Mouse (Mus musculus): Measurements from ENCODE around the gene Galm. TPM values are rescaled to one million over a fixed set of nuclear protein-coding genes. Genes with fewer than 3 reads are reported as not detected.
"Not testable (repeated sequence)": the region's sequence is repeated elsewhere in the genome, so short reads cannot be mapped to it uniquely, and the experiment has no call there.

The Galm gene
- polyA plus RNA-seq, 1 experiment from 2014 or later: 2.0 TPM

DNA sequence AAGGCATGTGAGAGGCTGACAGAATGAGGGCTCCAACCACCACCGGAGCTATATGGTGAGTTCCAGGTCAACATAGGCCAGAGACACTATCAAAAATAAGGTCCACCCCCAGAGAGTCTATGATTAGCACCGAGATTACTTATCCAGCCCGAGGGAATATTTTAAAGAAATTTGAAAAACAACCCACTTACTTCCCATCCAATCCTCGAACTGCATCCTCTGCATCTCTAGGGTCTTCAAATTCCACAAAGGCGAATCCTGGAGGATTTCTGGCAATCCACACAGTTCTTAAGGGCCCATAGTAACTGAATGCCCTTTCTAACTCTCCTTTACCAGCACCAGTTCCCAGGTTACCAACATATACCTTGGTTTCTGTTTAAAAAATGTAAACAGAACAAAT lies 78.4 kb downstream of the Galm start:
- ATAC-seq: no peak
- H3K27ac ChIP-seq (ENCODE audit: low read length): peak overlapping the region; percentile 100
- H3K36me3 ChIP-seq (ENCODE audit: control insufficient read depth, insufficient read depth, low read length): peaks cover 21% of the 10 kb centered on the region
- peak overlapping the region; percentile 75 for H3K4me3 ChIP-seq (ENCODE audit: low read depth, low read length)
- H3K4me2 ChIP-seq (ENCODE audit: low read length): peak overlapping the region; percentile 89
- no peaks in the 10 kb centered on the region for H3K9me3 ChIP-seq (replicated peaks; ENCODE audit: control insufficient read depth, low read length, poor library complexity, severe bottlenecking)
- WGBS: 28% methylated on average over 5 of the region's 5 CpGs
- no peaks in the 10 kb centered on the region for H3K27me3 ChIP-seq (ENCODE audit: control insufficient read depth, insufficient read depth, low read depth, low read length)
- peaks cover 13% of the 10 kb centered on the region for H3K4me1 ChIP-seq (ENCODE audit: control insufficient read depth, insufficient read depth, low read length)
- H3K9ac ChIP-seq (ENCODE audit: low read depth, low read length): peak overlapping the region; percentile 97

DNA sequence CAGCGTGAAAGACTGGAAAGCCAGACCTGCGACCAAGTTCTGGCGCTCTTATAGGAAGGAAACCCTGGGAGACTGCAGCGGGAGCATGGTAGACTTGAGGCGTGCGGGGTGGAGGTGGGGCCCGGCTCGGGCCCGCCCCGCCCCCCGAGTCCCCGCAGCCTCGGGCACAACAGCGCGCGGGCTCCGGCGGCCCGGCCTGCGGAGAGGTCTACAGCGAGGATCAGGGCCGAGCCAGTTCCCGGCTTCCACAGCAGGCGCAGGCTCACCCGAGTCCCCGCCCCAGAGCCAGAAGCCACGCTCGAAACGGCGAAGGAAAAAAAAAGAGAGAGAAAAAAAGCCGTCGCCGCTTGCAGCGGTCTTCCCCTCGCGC lies 79.0 kb downstream of the Galm start:
- Histone ChIP-seq H3K9me3 (replicated peaks; ENCODE audit: control insufficient read depth, low read length, poor library complexity, severe bottlenecking) (no peaks in the 10 kb centered on the region), H3K9ac (ENCODE audit: low read depth, low read length) (peak overlapping the region; percentile 97), H3K36me3 (ENCODE audit: control insufficient read depth, insufficient read depth, low read length) (peaks cover 21% of the 10 kb centered on the region), H3K4me3 (ENCODE audit: low read depth, low read length) (peak overlapping the region; percentile 75), H3K4me2 (ENCODE audit: low read length) (peak overlapping the region; percentile 89), H3K27me3 (ENCODE audit: control insufficient read depth, insufficient read depth, low read depth, low read length) (no peaks in the 10 kb centered on the region), H3K4me1 (ENCODE audit: control insufficient read depth, insufficient read depth, low read length) (peaks cover 13% of the 10 kb centered on the region), H3K27ac (ENCODE audit: low read length) (peak overlapping the region; percentile 100)
- ATAC-seq: peak; percentile 65
- 0% methylated on average over 36 of the region's 36 CpGs for WGBS

DNA sequence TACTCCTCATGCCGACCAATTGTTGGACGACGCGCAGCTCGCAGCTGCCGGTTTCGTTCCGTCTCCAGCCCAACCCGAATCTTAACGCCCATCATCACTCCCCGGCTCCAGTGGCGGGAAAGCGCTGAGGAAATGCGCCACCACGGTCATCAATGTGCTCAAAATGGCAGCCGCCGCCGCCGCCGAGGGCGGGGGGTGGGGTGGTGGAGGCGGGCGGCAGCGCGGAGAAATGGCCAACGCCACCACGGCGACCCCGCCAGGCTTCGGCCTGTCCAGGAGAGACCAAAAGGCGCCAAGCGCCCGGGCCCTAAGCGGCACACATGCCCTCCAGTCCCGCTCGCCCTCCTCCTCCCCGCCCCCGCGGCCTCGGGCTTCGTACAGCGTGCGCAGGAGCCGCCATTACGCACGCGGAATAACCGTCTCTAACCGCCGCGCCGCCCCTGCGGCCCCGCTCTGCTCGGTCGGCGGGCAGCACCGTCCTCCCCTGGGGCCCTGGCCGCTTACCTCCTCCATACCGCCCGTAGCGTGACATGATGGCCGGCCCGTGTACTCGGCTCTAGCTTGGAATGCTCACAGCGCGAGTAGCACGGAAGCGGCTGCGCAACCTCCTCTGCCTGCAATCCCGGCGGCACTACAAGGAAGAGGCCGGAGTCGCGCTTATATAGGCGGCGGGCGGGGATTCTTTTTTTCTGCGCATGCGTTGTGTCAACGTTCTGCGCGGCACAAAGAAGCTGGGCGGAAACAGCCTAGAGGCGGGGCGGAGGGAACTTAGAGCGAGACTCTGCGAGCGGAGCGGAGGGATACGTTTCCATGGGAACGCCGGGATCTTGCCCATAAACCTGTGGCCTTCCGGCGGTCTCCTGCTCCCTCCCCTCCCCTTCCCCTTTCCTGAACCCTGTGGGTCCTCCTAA lies 79.7 kb downstream of the Galm start, which contains the start of the genes Srsf7 and Ttc39d:
Srsf7 (minus strand) TSS at position 637 of the 911 bp plus-strand sequence.
Ttc39d (plus strand) TSS at position 790 of the 911 bp plus-strand sequence.
- H3K4me1 ChIP-seq (ENCODE audit: control insufficient read depth, insufficient read depth, low read length): peaks cover 13% of the 10 kb centered on the region
- peak within 1 kb of the TSS; percentile 97 for H3K9ac ChIP-seq (ENCODE audit: low read depth, low read length)
- peaks cover 19% of the 10 kb centered on the region for H3K36me3 ChIP-seq (ENCODE audit: control insufficient read depth, insufficient read depth, low read length)
- H3K4me3 ChIP-seq (ENCODE audit: low read depth, low read length): peak within 1 kb of the TSS; percentile 75
- H3K4me2 ChIP-seq (ENCODE audit: low read length): peak within 1 kb of the TSS; percentile 89
- peak within 1 kb of the TSS; percentile 100 for H3K27ac ChIP-seq (ENCODE audit: low read length)
- no peaks in the 10 kb centered on the region for H3K27me3 ChIP-seq (ENCODE audit: control insufficient read depth, insufficient read depth, low read depth, low read length)
- WGBS: under 1% methylated on average over 76 of the region's 95 CpGs
- peak; percentile 92 for ATAC-seq
- no peaks in the 10 kb centered on the region for H3K9me3 ChIP-seq (replicated peaks; ENCODE audit: control insufficient read depth, low read length, poor library complexity, severe bottlenecking)

DNA sequence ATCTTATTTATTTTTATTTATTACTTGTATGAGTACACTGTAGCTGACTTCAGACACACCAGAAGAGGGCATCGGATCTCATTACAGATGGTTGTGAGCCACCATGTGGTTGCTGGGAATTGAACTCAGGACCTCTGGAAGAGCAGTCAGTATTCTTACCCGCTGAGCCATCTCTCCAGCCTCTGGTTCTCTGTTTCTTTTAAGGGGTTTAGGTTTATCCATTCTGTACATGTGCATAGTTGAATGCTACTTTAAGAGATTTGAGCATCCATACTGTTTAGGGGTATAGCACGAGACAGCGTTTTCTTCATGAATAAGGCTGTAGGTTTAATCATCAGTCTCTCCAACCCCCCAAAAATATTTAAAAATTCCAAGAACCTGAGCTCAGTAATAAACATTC lies 86.7 kb downstream of the Galm start:
- not testable (repeated sequence) for ATAC-seq; H3K4me2 ChIP-seq (ENCODE audit: low read length); H3K27me3 ChIP-seq (ENCODE audit: control insufficient read depth, insufficient read depth, low read depth, low read length); H3K36me3 ChIP-seq (ENCODE audit: control insufficient read depth, insufficient read depth, low read length); H3K9me3 ChIP-seq (replicated peaks; ENCODE audit: control insufficient read depth, low read length, poor library complexity, severe bottlenecking); H3K9ac ChIP-seq (ENCODE audit: low read depth, low read length); H3K4me1 ChIP-seq (ENCODE audit: control insufficient read depth, insufficient read depth, low read length); H3K4me3 ChIP-seq (ENCODE audit: low read depth, low read length); H3K27ac ChIP-seq (ENCODE audit: low read length)
- WGBS: 92% methylated on average over 4 of the region's 4 CpGs

DNA sequence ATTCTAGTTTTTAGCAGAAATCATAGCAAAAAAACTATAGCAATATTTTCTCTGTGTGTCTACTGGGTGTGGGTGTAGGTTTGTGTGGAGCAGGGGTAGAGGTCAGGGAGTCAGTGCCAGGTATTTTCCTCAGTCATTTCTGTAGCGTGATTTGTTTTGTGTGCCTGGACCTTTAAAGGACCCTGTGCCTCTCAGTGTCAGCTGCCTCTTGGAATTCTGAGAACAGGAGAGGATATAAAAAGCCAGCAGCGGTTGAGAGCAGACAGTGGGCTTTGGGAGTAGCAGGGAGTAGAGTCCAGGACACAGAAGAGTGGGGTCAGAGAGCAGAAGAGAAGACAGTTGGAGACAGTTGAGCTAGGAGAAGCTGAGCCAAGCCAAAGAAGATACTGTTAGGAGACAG lies 92.9 kb downstream of the Galm start:
- Histone ChIP-seq H3K4me3 (ENCODE audit: low read depth, low read length) (no peak overlapping the region), H3K27ac (ENCODE audit: low read length) (no peak overlapping the region), H3K9me3 (replicated peaks; ENCODE audit: control insufficient read depth, low read length, poor library complexity, severe bottlenecking) (no peaks in the 10 kb centered on the region), H3K9ac (ENCODE audit: low read depth, low read length) (no peak overlapping the region), H3K36me3 (ENCODE audit: control insufficient read depth, insufficient read depth, low read length) (no peaks in the 10 kb centered on the region), H3K4me1 (ENCODE audit: control insufficient read depth, insufficient read depth, low read length) (peaks cover 5% of the 10 kb centered on the region; the same call in 1 of the 2 replicates), H3K27me3 (ENCODE audit: control insufficient read depth, insufficient read depth, low read depth, low read length) (no peaks in the 10 kb centered on the region), H3K4me2 (ENCODE audit: low read length) (no peak overlapping the region)
- 87% methylated on average over 2 of the region's 2 CpGs for WGBS
- no peak for ATAC-seq

DNA sequence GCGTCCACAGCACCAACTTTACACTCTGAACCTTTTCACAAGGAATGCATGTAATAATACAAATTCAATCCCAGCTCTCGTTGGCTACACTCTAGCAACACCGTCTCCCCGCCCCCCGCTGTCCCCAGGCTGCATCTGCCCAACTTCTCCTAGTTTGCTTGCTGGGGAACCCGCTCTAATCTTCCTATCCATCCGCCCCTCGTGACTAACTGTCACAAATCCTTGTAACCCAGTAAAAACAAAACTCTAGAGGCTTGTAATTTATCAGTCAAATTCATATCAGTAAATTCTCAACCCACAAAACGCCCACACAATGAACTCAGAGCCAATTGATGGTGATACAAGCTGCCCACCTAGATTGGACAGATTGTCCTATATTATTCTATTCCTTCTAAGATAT lies 93.9 kb downstream of the Galm start:
- H3K27me3 ChIP-seq (ENCODE audit: control insufficient read depth, insufficient read depth, low read depth, low read length): no peaks in the 10 kb centered on the region
- no peak overlapping the region for H3K27ac ChIP-seq (ENCODE audit: low read length)
- H3K4me3 ChIP-seq (ENCODE audit: low read depth, low read length): no peak overlapping the region
- ATAC-seq: no peak
- H3K4me1 ChIP-seq (ENCODE audit: control insufficient read depth, insufficient read depth, low read length): peaks cover 5% of the 10 kb centered on the region; the same call in 1 of the 2 replicates
- H3K9ac ChIP-seq (ENCODE audit: low read depth, low read length): no peak overlapping the region
- no peak overlapping the region for H3K4me2 ChIP-seq (ENCODE audit: low read length)
- H3K36me3 ChIP-seq (ENCODE audit: control insufficient read depth, insufficient read depth, low read length): no peaks in the 10 kb centered on the region
- no peaks in the 10 kb centered on the region for H3K9me3 ChIP-seq (replicated peaks; ENCODE audit: control insufficient read depth, low read length, poor library complexity, severe bottlenecking)
- WGBS: 73% methylated on average over 9 of the region's 9 CpGs

DNA sequence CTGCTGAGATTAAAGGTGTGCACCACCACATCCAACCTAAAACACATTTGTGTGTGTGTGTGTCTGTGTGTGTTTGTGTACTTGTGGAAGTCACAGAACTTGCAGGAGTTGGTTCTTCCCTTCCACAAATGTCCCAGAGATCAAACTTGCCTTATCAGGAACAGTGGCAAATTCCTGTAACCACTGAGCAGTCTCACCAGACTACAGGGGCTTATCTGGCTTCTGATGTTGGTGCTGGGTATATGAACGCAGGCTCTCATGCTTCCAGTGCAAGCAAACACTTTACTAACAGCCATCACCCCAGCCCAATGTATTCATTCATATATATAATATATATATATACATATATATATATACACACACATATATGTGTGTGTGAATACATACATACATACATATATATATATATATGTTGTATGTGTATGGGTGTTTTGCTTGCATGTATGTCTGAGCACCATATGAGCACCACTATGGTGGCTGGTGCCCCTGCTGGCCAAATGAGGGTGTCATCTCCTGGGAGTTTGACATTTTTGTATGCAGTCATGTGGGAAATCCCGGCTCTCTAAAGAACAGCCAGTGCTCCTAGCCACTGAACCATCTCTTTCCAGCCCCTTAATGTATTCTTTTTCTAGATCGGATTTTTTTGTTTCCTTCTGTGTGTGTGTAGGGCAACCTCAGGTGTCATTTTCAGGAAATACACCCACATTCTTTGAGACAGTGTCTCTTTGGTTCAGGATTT lies 94.8 kb downstream of the Galm start:
- Histone ChIP-seq H3K9me3 (replicated peaks; ENCODE audit: control insufficient read depth, low read length, poor library complexity, severe bottlenecking) (no peaks in the 10 kb centered on the region), H3K27ac (ENCODE audit: low read length) (no peak overlapping the region), H3K27me3 (ENCODE audit: control insufficient read depth, insufficient read depth, low read depth, low read length) (no peaks in the 10 kb centered on the region), H3K4me1 (ENCODE audit: control insufficient read depth, insufficient read depth, low read length) (peaks cover 5% of the 10 kb centered on the region; the same call in 1 of the 2 replicates), H3K9ac (ENCODE audit: low read depth, low read length) (no peak overlapping the region), H3K4me2 (ENCODE audit: low read length) (no peak overlapping the region), H3K4me3 (ENCODE audit: low read depth, low read length) (no peak overlapping the region), H3K36me3 (ENCODE audit: control insufficient read depth, insufficient read depth, low read length) (no peaks in the 10 kb centered on the region)
- no peak for ATAC-seq
- WGBS: 58% methylated on average over 3 of the region's 3 CpGs

DNA sequence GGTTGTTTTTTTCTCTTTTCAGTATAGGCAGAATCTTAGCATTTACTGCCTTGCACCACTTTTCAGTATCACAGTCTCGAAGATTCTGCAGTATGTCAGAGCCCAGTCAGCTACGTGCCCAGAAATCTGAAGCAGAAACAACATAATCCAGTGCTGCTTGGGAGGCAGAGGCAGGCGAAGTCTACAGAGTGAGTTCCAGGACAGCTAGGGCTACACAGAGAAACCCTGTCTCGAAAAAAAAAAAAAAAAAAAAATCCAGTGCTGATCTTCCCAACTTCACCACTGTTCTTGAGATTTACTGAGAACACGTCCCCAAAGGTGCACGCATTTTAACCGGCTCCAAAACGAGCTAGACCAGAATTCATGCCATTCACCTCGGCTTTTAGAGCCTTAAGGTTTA lies 96.6 kb downstream of the Galm start:
- Histone ChIP-seq H3K4me2 (ENCODE audit: low read length) (peak overlapping the region; percentile 76), H3K27ac (ENCODE audit: low read length) (peak overlapping the region; percentile 78), H3K27me3 (ENCODE audit: control insufficient read depth, insufficient read depth, low read depth, low read length) (no peaks in the 10 kb centered on the region), H3K9ac (ENCODE audit: low read depth, low read length) (peak overlapping the region; percentile 63), H3K9me3 (replicated peaks; ENCODE audit: control insufficient read depth, low read length, poor library complexity, severe bottlenecking) (no peaks in the 10 kb centered on the region), H3K4me3 (ENCODE audit: low read depth, low read length) (peak overlapping the region; percentile 67), H3K36me3 (ENCODE audit: control insufficient read depth, insufficient read depth, low read length) (no peaks in the 10 kb centered on the region), H3K4me1 (ENCODE audit: control insufficient read depth, insufficient read depth, low read length) (peaks cover 5% of the 10 kb centered on the region; the same call in 1 of the 2 replicates)
- WGBS: 5% methylated on average over 9 of the region's 9 CpGs
- peak; percentile 64 for ATAC-seq

All from midbrain, embryonic 16.5 days (tissue).